Mouse (Mus musculus) heart, postnatal 36 days (tissue): Measurements from ENCODE around the gene Mindy1. TPM values are rescaled to one million over a fixed set of nuclear protein-coding genes. Genes with fewer than 3 reads are reported as not detected.
"Not testable (repeated sequence)": the region's sequence is repeated elsewhere in the genome, so short reads cannot be mapped to it uniquely, and the experiment has no call there.

Experiments
- DNase-seq, 2 experiments: peaks; one replicate each; pipeline ENCODE4 v3.0.0; 2021 to 2022
- intact Hi-C: fragments of 180-260 bp; cut with DNase I; formaldehyde crosslinking; loops from one replicate; pipeline ENCODE4 v1.15.1; 2025
- total RNA-seq, 2 experiments: library from RNA; stranded (reverse); gene quantifications; 2 replicates each; pipeline ENCODE4 v1.2.3; 2021

Mindy1 gene
- total RNA-seq, 2 experiments from 2014 or later, result 26.7 to 26.8 TPM

GRCm38 (mm10) chr3:95315844-95316550, 34.9 kb downstream of the Mindy1 start:
- intact Hi-C loops, result loop anchor here (2.0 to 5.0 kb wide), 2 partner anchors 31 to 89 kb away; partner anchors contain the start of gene Cdc42se1
- DNase-seq, result no peak

- intact Hi-C loops, result loop anchor here (5.0 kb wide), 1 partner anchor 90 kb away; the partner anchor contains the start of gene Cdc42se1
- peak; percentile 37 to 62 for DNase-seq
These were observed 36.4 kb downstream of the Mindy1 start for GRCm38 (mm10) chr3:95317414-95318080.

- intact Hi-C loops, result loop anchor here (5.0 kb wide), 1 partner anchor 91 kb away; the partner anchor contains the start of gene Cdc42se1
- DNase-seq, result peak; percentile 47 to 62
These were observed 37.4 kb downstream of the Mindy1 start for GRCm38 (mm10) chr3:95318548-95318947.

GRCm38 (mm10) chr3:95319110-95319509, 38.0 kb downstream of the Mindy1 start:
- no peak for DNase-seq
- intact Hi-C loops, result loop anchor here (5.0 kb wide), 1 partner anchor 92 kb away; the partner anchor contains the start of gene Cdc42se1

GRCm38 (mm10) chr3:95319701-95320625, 38.8 kb downstream of the Mindy1 start:
- intact Hi-C loops, result loop anchor here (5.0 kb wide), 1 partner anchor 93 kb away; the partner anchor contains the start of gene Cdc42se1
- DNase-seq, result no peak

GRCm38 (mm10) chr3:95323429-95323828, 42.3 kb downstream of the Mindy1 start:
- intact Hi-C loops, result no loop called here
- no peak for DNase-seq

GRCm38 (mm10) chr3:95324454-95325144, 43.5 kb downstream of the Mindy1 start:
- DNase-seq, result no peak
- intact Hi-C loops, result no loop called here

GRCm38 (mm10) chr3:95328803-95329404, 47.8 kb downstream of the Mindy1 start:
- no peak for DNase-seq

GRCm38 (mm10) chr3:95331528-95331927, 50.4 kb downstream of the Mindy1 start:
- intact Hi-C loops, result no loop called here
- DNase-seq, result no peak

More at GRCm38 (mm10) chr3:95328803-95329404, 47.8 kb downstream of the Mindy1 start:
- intact Hi-C loops, result no loop called here

GRCm38 (mm10) chr3:95337345-95337744, 56.2 kb downstream of the Mindy1 start:
- intact Hi-C loops, result no loop called here

GRCm38 (mm10) chr3:95338251-95338650, 57.1 kb downstream of the Mindy1 start:
- intact Hi-C loops, result no loop called here
- no peak for DNase-seq

More at GRCm38 (mm10) chr3:95337345-95337744, 56.2 kb downstream of the Mindy1 start:
- DNase-seq, result no peak

GRCm38 (mm10) chr3:95343356-95344000, 62.3 kb downstream of the Mindy1 start:
- intact Hi-C loops, DNase-seq: not testable (repeated sequence)

Other genes starting within 250 kb of the Mindy1 start
- gene Psmd4, start 238.7 kb upstream of the Mindy1 start, total RNA-seq, result 100 to 1,000 TPM; 136 to 151 TPM
- gene Pip5k1a, start 174.4 kb upstream of the Mindy1 start, total RNA-seq, result 10 to 100 TPM; 16.5 to 17.1 TPM
- gene Vps72, start 170.3 kb upstream of the Mindy1 start, total RNA-seq, result 10 to 100 TPM; 31.7 to 35.2 TPM
- gene Tmod4, start 156.9 kb upstream of the Mindy1 start, total RNA-seq, result 10 to 100 TPM; 17.6 to 29.1 TPM
- gene Scnm1, start 147.3 kb upstream of the Mindy1 start, total RNA-seq, result 10 to 100 TPM; 24.1 to 37.5 TPM
- gene Lysmd1, start 147.3 kb upstream of the Mindy1 start, total RNA-seq, result 1 to 10 TPM; 5.8 to 6.5 TPM
- gene Tnfaip8l2, start 139.0 kb upstream of the Mindy1 start, total RNA-seq, result 1 to 10 TPM; 1.4 to 2.7 TPM
- gene Sema6c, start 120.9 kb upstream of the Mindy1 start, total RNA-seq, result 10 to 100 TPM in 1 of 2 experiments, 1 to 10 TPM in 1; 4.7 to 10.2 TPM
- 10 to 100 TPM; 10.9 to 11.7 TPM for gene Gabpb2, start 63.4 kb upstream of the Mindy1 start, total RNA-seq
- 10 to 100 TPM; 20.4 to 22.8 TPM for gene Cdc42se1, start 52.6 kb upstream of the Mindy1 start, total RNA-seq
- 1 to 10 TPM; 6.1 to 8.5 TPM for gene Mllt11, start 49.2 kb upstream of the Mindy1 start, total RNA-seq
- gene Gm128, start 39.7 kb upstream of the Mindy1 start, total RNA-seq, result not detected
- not detected for gene Bnipl, start 30.2 kb upstream of the Mindy1 start, total RNA-seq
- 10 to 100 TPM; 24.1 to 26.6 TPM for gene Prune1, start 731 bp downstream of the Mindy1 start, total RNA-seq
- under 1 TPM; 0.53 to 0.60 TPM for gene Anxa9, start 25.8 kb downstream of the Mindy1 start, total RNA-seq
- gene Cers2, start 33.4 kb downstream of the Mindy1 start, total RNA-seq, result 10 to 100 TPM; 36.4 to 45.9 TPM
- 10 to 100 TPM; 12.6 to 13.8 TPM for gene Setdb1, start 75.9 kb downstream of the Mindy1 start, total RNA-seq
- not detected for gene 4930558C23Rik, start 121.5 kb downstream of the Mindy1 start, total RNA-seq
- 10 to 100 TPM; 39.7 to 43.0 TPM for gene Arnt, start 153.0 kb downstream of the Mindy1 start, total RNA-seq
- 1 to 10 TPM; 9.5 to 9.6 TPM for gene Ctsk, start 217.9 kb downstream of the Mindy1 start, total RNA-seq
- gene Ctss, start 245.4 kb downstream of the Mindy1 start, total RNA-seq, result 10 to 100 TPM; 12.8 to 27.3 TPM